ENCODE assay signal across 10 mouse cellular contexts in genomic region chr10:59636751-59637533, GRCm38 (mm10). TPM values are rescaled to one million over a fixed set of nuclear protein-coding genes. Genes with fewer than 3 reads are reported as not detected.
DNase-seq lines count a peak whose midpoint lies in the region; ATAC-seq lines count a peak whose summit lies in the region.
"Had no signal": no experiment of that assay in that cellular context is flagged by ENCODE, and none has a peak within 500 bp of the region (broad histone marks: within the 10 kb centered on the region; RNA-seq: fewer than 3 reads in every experiment).

No protein-coding gene starts in this region.

- H3K27me3 ChIP-seq in lung, embryonic 15.5 days = no peaks in the 10 kb centered on the region
- H3K27me3 ChIP-seq: neural tube, embryonic 13.5 days had no signal

- DNase-seq in lung, postnatal 4 days = no peak
- peak; percentile 80 for DNase-seq in induced T-regulatory cell, adult 2 months (ENCODE audit: low read depth)
- DNase-seq in skeletal muscle tissue, adult 2 months (ENCODE audit: low read depth, low spot score) = peak; percentile 54
- DNase-seq in left cerebral cortex, adult 8-10 months (ENCODE audit: low spot score in 2 of 2) = no peak
- no peak for DNase-seq in left cerebral cortex, postnatal 4 days
- no peak for DNase-seq in adrenal gland, postnatal 10 days

- H3K9me3 ChIP-seq in lung, embryonic 15.5 days = no peaks in the 10 kb centered on the region
- H3K9me3 ChIP-seq: neural tube, embryonic 13.5 days had no signal

- H3K4me2 ChIP-seq in lung, embryonic 15.5 days = peak overlapping the region; percentile 27; the same call in 1 of the 2 replicates
- H3K4me2 ChIP-seq: hindbrain, embryonic 14.5 days; neural tube, embryonic 13.5 days had no signal

- peak overlapping the region; percentile 10; the same call in 1 of the 2 replicates for H3K4me3 ChIP-seq in lung, embryonic 15.5 days
- H3K4me3 ChIP-seq in brown adipose tissue, adult 24 weeks (ENCODE audit: insufficient read depth, low read depth, low read length) = peak overlapping the region; percentile 61
- H3K4me3 ChIP-seq: neural tube, embryonic 13.5 days had no signal

- no peaks in the 10 kb centered on the region for H3K36me3 ChIP-seq in lung, embryonic 15.5 days
- H3K36me3 ChIP-seq: neural tube, embryonic 13.5 days had no signal

- no peak for ATAC-seq in lung, embryonic 15.5 days (ENCODE audit: borderline replicate concordance, extremely low read depth, low FRiP score, low TSS enrichment)

- H3K4me1 ChIP-seq in lung, embryonic 15.5 days = 0 out of 2 replicates have a peak, but pooled peaks cover 7% of the 10 kb centered on the region
- H3K4me1 ChIP-seq in brown adipose tissue, adult 24 weeks (ENCODE audit: control insufficient read depth, insufficient read depth, insufficient read length, low read length) = no peaks in the 10 kb centered on the region
- H3K4me1 ChIP-seq: neural tube, embryonic 13.5 days had no signal

- no peak overlapping the region for H3K9ac ChIP-seq in lung, embryonic 15.5 days
- H3K9ac ChIP-seq: hindbrain, embryonic 14.5 days; neural tube, embryonic 13.5 days had no signal

- no peak overlapping the region for H3K27ac ChIP-seq in lung, embryonic 15.5 days
- peak overlapping the region; percentile 37 for H3K27ac ChIP-seq in brown adipose tissue, adult 24 weeks (replicated peaks; ENCODE audit: low read depth, low read length)
- H3K27ac ChIP-seq: hindbrain, embryonic 14.5 days; neural tube, embryonic 13.5 days had no signal

- intact Hi-C loops in left cerebral cortex, postnatal 4 days (cut with DNase I) = no loop called here

- 63% methylated on average over 16 of the region's 16 CpGs for WGBS in lung, embryonic 15.5 days

RNA-seq across cellular contexts. Expression of gene Mcu, which starts 20.4 kb away (rescaled TPM):
- polyA plus RNA-seq in lung, embryonic 15.5 days (2015; fragmentation: Nextera tagmentation; extraction: Ambion mirVana) = 29.9 and 30.8 TPM in 2 replicates
- polyA plus RNA-seq in brown adipose tissue, adult 24 weeks (2012; ENCODE audit: insufficient read depth, insufficient read length, missing spikeins) = 15.4 and 15.7 TPM in 2 replicates
- 10 to 100 TPM; 35.1 to 39.1 (median 36.4) TPM for total RNA-seq in left cerebral cortex, adult 8-10 months (2022)
- 10 to 100 TPM; 64.7 to 70.4 TPM for total RNA-seq in left cerebral cortex, postnatal 4 days (2021)
- total RNA-seq in adrenal gland, postnatal 10 days (2021) = 10 to 100 TPM; 33.4 to 40.4 TPM

RNA-seq across cellular contexts. Expression of gene Gm10322, which starts 21.1 kb away (rescaled TPM):
- polyA plus RNA-seq in lung, embryonic 15.5 days (2015; fragmentation: Nextera tagmentation; extraction: Ambion mirVana) = not detected in 2 replicates
- not detected in 2 replicates for polyA plus RNA-seq in brown adipose tissue, adult 24 weeks (2012; ENCODE audit: insufficient read depth, insufficient read length, missing spikeins)
- not detected for total RNA-seq in left cerebral cortex, adult 8-10 months (2022)
- not detected for total RNA-seq in left cerebral cortex, postnatal 4 days (2021)
- not detected for total RNA-seq in adrenal gland, postnatal 10 days (2021)
- polyA plus RNA-seq: hindbrain, embryonic 14.5 days; neural tube, embryonic 13.5 days had no signal

Comparison
In these comparisons a context has a peak if more than half of its experiments do, and no peak if none do; other contexts are left out.
1. DNase-seq: peak in induced T-regulatory cell, adult 2 months (single experiment) and skeletal muscle tissue, adult 2 months (single experiment); none in lung, postnatal 4 days (0 of 2), left cerebral cortex, adult 8-10 months (0 of 2), left cerebral cortex, postnatal 4 days (single experiment) and adrenal gland, postnatal 10 days (single experiment).